Mouse (Mus musculus) embryonic facial prominence, embryonic 13.5 days (tissue): ENCODE data around the gene Gm11627. TPM values are rescaled to one million over a fixed set of nuclear protein-coding genes. Genes with fewer than 3 reads are reported as not detected.
"Not testable (repeated sequence)": the region's sequence is repeated elsewhere in the genome, so short reads cannot be mapped to it uniquely, and the experiment has no call there.

Experiments used
- ATAC-seq: fragments of 200-750 bp; cut with Nextera tagmentation; 2 replicates; pipeline ENCODE4 v1.8.0; 2017; ENCODE audit warnings: low read depth; ENCODE audit not compliant: insufficient number of reproducible peaks, insufficient read depth, low FRiP score, low TSS enrichment
- H3K27ac ChIP-seq: fragments of 300-500 bp; sonication (generic); 2 replicates; pipeline ENCODE4 v1.5.1; 2015; ENCODE audit warnings: moderate library complexity, mild to moderate bottlenecking, inconsistent platforms
- H3K27me3 ChIP-seq: fragments of 300-500 bp; sonication (generic); 2 replicates; pipeline ENCODE4 v1.6.1; 2015; ENCODE audit warnings: mild to moderate bottlenecking, inconsistent platforms
- H3K36me3 ChIP-seq: fragments of 300-500 bp; sonication (generic); 2 replicates; pipeline ENCODE4 v1.6.1; 2015; ENCODE audit warnings: mild to moderate bottlenecking, inconsistent platforms
- H3K4me1 ChIP-seq: fragments of 300-500 bp; sonication (generic); 2 replicates; pipeline ENCODE4 v1.6.1; 2015; ENCODE audit warnings: inconsistent platforms
- H3K4me2 ChIP-seq: fragments of 300-500 bp; sonication (generic); 2 replicates; pipeline ENCODE4 v1.6.1; 2015; ENCODE audit warnings: moderate library complexity, mild to moderate bottlenecking, inconsistent platforms
- H3K4me3 ChIP-seq: fragments of 300-500 bp; sonication (generic); 2 replicates; pipeline ENCODE4 v1.5.1; 2015; ENCODE audit warnings: mild to moderate bottlenecking, inconsistent platforms
- H3K9ac ChIP-seq: fragments of 300-500 bp; sonication (generic); 2 replicates; pipeline ENCODE4 v1.6.1; 2015; ENCODE audit warnings: mild to moderate bottlenecking, inconsistent platforms
- H3K9me3 ChIP-seq: fragments of 300-500 bp; sonication (generic); 2 replicates; pipeline ENCODE4 v1.6.1; 2016; ENCODE audit warnings: inconsistent platforms
- WGBS: fragments of 180-500 bp; shearing (Covaris S2); methylation state at CpG from one replicate; pipeline ENCODE4 v1.1.7; 2015; ENCODE audit warnings: mixed read lengths; 5-methylcytosine and 5-hydroxymethylcytosine counted together
- polyA plus RNA-seq: library from polyadenylated mRNA; unstranded; fragments of >200 nt; fragmentation: Nextera tagmentation; extraction: Ambion mirVana; gene quantifications from 2 replicates; pipeline ENCODE4 v1.2.1, GENCODE M21; 2015

The Gm11627 gene
- polyA plus RNA-seq, 1 experiment from 2014 or later = 17.0 TPM

DNA sequence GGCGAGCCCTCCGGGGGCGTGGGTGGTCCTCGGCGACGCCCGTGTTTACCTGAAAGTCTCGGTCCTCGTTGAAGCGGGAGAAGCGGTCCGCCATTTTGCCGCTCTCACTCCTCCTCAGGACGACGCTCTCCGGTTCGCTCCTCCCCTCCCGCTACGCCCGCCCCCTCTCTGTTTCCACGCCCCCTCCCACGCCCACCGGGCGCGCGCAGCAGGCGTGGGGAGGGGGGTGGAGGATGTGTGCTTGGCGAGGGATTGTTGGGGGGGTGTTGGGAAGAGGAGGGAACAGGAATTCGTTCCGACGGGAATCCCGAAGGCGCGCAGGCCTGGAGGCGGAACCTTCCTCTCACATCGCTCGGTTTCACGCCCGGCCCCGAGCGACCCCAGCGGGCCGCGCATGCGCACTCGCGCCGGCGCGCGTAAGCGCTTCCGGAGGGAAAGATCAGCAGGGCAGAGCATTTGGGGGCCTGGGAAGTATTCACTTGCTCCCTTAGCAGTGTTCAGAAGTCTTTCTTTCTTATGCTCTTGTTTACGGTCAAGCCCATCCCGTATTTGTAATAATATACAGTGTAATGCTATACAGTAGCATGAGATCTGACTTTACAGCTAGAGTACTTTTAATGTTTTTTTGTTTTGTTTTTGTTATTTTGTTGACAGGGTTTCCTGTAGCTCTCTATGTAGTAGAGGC is 23.1 kb downstream of the Gm11627 start, which contains the start of gene Gpatch8:
Gpatch8 (minus strand) TSS at position 362 of the 685 bp plus-strand sequence.
- peak within 1 kb of the TSS; percentile 100 for H3K4me3 ChIP-seq
- H3K27ac ChIP-seq = peak within 1 kb of the TSS; percentile 94
- peak within 1 kb of the TSS; percentile 99 for H3K9ac ChIP-seq
- no peaks in the 10 kb centered on the region for H3K27me3 ChIP-seq
- H3K36me3 ChIP-seq = peaks cover 5% of the 10 kb centered on the region; the same call in 1 of the 2 replicates
- under 1% methylated on average over 48 of the region's 55 CpGs for WGBS
- peak; percentile 97 for ATAC-seq
- peak within 1 kb of the TSS; percentile 64 for H3K4me2 ChIP-seq
- peaks cover 28% of the 10 kb centered on the region for H3K4me1 ChIP-seq
- no peaks in the 10 kb centered on the region for H3K9me3 ChIP-seq

DNA sequence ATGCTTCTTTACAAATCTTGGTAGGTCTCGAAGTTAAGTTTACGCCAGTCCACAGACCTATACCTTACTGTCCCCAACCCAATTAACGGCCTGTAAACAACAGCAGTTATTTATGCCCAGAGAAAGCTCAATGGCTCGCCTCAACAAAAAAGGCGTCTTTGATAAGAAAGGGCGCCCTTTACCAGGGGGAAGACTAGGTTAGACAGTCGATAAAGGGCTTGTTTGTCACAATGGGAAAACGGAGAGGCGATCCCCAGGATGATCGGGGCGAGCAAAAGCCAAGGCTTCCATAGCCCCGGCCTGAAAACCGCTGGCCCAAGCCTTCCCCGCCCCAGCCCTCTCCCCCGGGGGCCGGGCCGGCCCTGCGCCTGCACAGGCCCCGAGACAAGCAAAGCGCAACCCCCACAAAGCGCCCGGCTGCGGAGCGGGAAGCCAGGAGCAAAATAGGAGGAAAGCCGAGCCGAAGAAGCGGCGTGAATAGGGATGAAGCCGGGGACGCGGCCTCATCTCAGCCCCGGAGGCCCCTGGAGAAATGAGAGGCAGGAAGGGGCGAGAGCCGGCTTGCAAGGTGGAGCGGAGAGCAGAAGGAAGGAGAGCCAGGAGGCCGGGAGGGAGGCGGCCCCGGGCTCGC is 23.7 kb downstream of the Gm11627 start:
- no peak; the same call in 1 of the 2 replicates for ATAC-seq
- under 1% methylated on average over 39 of the region's 39 CpGs for WGBS
- Histone ChIP-seq H3K9ac (peak overlapping the region; percentile 99), H3K4me2 (peak overlapping the region; percentile 64), H3K9me3 (no peaks in the 10 kb centered on the region), H3K4me1 (peaks cover 30% of the 10 kb centered on the region), H3K27ac (peak overlapping the region; percentile 94), H3K27me3 (no peaks in the 10 kb centered on the region), H3K36me3 (peaks cover 9% of the 10 kb centered on the region; the same call in 1 of the 2 replicates), H3K4me3 (peak overlapping the region; percentile 100)

- Histone ChIP-seq H3K4me2 (no peak overlapping the region), H3K27me3 (no peaks in the 10 kb centered on the region), H3K27ac (no peak overlapping the region), H3K4me1 (peaks cover 35% of the 10 kb centered on the region), H3K4me3 (no peak overlapping the region), H3K36me3 (peaks cover 12% of the 10 kb centered on the region), H3K9me3 (no peaks in the 10 kb centered on the region), H3K9ac (no peak overlapping the region)
- ATAC-seq = no peak
- WGBS = 92% methylated on average over 3 of the region's 3 CpGs
Observed at GRCm38 (mm10) chr11:102552051-102552450, 27.2 kb downstream of the Gm11627 start.

GRCm38 (mm10) chr11:102551176-102551575 is 28.1 kb downstream of the Gm11627 start:
- Histone ChIP-seq H3K4me3 (no peak overlapping the region), H3K4me1 (peaks cover 32% of the 10 kb centered on the region), H3K9ac (0 out of 2 replicates have a peak overlapping the region, but pooled peaks have one; percentile 3), H3K36me3 (peaks cover 12% of the 10 kb centered on the region), H3K9me3 (no peaks in the 10 kb centered on the region), H3K27ac (no peak overlapping the region), H3K27me3 (no peaks in the 10 kb centered on the region), H3K4me2 (no peak overlapping the region)
- no peak for ATAC-seq

DNA sequence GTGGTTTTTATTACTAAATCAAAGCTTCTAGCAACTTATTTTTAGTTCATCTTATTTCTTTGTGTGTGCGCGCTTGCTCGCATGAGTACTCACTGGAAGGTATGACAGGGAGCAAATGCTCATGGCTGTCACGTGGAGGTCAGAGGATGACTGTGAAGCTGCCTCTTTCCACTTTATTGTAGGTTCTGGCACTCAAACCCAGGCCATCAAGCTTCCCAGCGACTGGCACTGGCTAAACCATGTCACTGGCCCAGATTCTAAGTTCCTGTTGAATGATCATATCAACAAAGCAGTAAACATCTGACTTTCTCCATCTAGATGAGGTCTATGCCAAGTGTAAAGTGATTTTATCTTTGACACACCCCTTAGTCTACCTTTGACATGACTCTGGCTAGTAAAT is 37.8 kb downstream of the Gm11627 start:
- no peak overlapping the region for H3K4me2 ChIP-seq
- no peak overlapping the region for H3K4me3 ChIP-seq
- H3K27me3 ChIP-seq = no peaks in the 10 kb centered on the region
- peaks cover 16% of the 10 kb centered on the region for H3K36me3 ChIP-seq
- H3K4me1 ChIP-seq = peaks cover 14% of the 10 kb centered on the region
- H3K9ac ChIP-seq = no peak overlapping the region
- 92% methylated on average over 5 of the region's 5 CpGs for whole genome bisulfite sequencing
- ATAC-seq = no peak
- no peak overlapping the region for H3K27ac ChIP-seq
- no peaks in the 10 kb centered on the region for H3K9me3 ChIP-seq

DNA sequence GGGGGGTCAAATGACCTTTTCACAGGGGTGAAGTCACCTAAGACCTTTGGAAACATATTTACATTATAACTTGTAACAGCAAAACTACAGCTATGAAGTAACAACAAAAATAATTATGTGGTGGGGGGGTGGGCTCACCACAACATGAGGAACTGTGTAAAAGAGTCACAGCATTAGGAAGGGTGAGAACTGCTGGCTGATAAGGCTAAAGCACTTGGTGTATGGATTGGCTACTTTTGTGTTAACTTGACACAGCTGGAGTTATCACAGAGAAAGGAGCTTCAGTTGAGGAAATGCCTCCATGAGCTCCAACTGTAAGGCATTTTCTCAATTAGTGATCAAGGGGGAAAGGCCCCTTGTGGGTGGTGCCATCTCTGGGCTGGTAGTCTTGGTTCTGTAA is 39.0 kb downstream of the Gm11627 start:
- Histone ChIP-seq H3K4me1 (peaks cover 14% of the 10 kb centered on the region), H3K36me3 (peaks cover 19% of the 10 kb centered on the region)
- not testable (repeated sequence) for H3K9ac ChIP-seq, H3K9me3 ChIP-seq, ATAC-seq, H3K27ac ChIP-seq, H3K4me2 ChIP-seq, H3K4me3 ChIP-seq, H3K27me3 ChIP-seq

DNA sequence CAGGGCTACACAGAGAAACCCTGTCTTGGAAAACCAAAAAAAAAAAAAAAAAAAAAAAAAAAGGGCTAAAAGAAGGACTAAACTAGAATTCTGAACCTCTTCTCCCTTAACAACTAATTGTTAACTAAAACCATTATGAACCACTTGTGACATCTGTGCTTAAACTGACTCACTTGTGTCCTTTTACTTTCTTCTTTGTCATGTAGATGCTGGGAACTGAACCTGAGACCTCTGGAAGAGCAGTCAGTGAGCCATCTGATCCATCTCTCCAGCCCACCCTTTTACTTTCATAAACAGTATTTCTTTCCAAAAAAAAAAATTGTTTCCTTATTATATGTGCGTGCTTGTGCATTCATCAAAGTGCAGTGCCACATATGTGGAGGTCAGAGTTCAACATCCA is 39.6 kb downstream of the Gm11627 start:
- no peak overlapping the region for H3K9ac ChIP-seq
- H3K36me3 ChIP-seq = peaks cover 19% of the 10 kb centered on the region
- no peak overlapping the region for H3K4me2 ChIP-seq
- H3K27ac ChIP-seq = no peak overlapping the region
- ATAC-seq = no peak
- H3K9me3 ChIP-seq = no peaks in the 10 kb centered on the region
- WGBS = 54% methylated on average over 1 of the region's 1 CpGs
- H3K27me3 ChIP-seq = no peaks in the 10 kb centered on the region
- no peak overlapping the region for H3K4me3 ChIP-seq
- H3K4me1 ChIP-seq = peaks cover 14% of the 10 kb centered on the region

DNA sequence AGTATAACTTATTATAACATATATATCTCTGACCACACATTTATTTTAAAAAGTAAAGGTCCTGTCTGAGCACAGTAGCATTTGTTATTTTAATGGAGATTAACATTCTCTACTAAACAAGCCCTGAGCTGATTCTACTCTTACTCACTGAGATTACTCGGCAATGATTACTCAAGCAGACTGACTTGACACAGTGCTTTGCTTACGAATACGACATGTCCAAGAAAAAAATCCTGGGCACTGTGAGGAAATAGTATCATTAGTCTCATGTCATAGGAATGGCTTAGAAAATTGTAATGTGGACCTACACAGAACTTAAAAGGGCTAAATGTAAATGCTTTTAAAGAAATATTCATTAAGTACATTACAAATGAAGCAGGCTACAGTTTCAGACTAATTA is 43.1 kb downstream of the Gm11627 start:
- Histone ChIP-seq H3K4me3 (no peak overlapping the region), H3K36me3 (peaks cover 16% of the 10 kb centered on the region), H3K27me3 (no peaks in the 10 kb centered on the region), H3K4me2 (no peak overlapping the region), H3K9me3 (no peaks in the 10 kb centered on the region), H3K27ac (no peak overlapping the region), H3K4me1 (peaks cover 6% of the 10 kb centered on the region), H3K9ac (no peak overlapping the region)
- ATAC-seq = no peak
- WGBS = 80% methylated on average over 3 of the region's 3 CpGs

DNA sequence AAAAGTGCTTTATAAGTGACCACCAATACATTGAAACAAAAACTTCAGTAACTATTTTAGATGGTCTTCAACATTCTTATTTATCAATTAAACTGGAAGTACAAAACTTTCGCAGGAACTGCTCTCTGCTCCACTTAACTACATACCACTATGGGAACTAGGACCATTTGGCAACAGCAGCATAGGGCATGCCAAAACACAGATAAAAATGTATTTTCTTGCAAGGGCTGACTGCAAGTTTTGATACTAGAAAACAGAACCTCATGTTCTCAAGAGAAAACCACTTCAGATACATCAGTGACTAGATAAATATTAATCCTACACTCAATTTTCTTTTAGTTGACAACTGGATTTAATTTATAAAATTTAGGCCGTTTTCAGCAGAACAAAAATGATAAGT is 45.2 kb downstream of the Gm11627 start:
- Histone ChIP-seq H3K9me3 (no peaks in the 10 kb centered on the region), H3K4me2 (no peak overlapping the region), H3K27me3 (no peaks in the 10 kb centered on the region), H3K9ac (no peak overlapping the region), H3K4me3 (no peak overlapping the region), H3K27ac (no peak overlapping the region), H3K4me1 (no peaks in the 10 kb centered on the region; the same call in 1 of the 2 replicates), H3K36me3 (peaks cover 14% of the 10 kb centered on the region)
- 82% methylated on average over 2 of the region's 2 CpGs for WGBS
- no peak for ATAC-seq

DNA sequence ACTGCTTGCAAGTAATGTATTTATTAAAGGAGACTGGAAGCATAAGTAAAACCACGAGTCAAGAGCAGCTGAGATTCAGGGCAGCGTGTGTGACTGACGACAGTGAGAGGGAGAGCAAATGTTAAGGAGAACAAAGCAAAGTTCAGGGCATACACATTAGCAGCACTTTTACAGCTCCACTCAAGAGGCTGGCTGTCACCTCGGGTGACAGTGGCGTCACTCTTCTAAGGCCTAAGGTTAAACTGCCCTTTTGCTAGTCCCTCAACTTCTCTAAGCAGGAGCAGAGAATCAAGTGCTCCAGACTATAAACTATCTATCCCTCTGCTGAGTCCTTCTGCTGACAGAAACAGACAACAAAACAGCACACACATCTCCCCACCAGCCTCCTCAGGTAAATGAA is 47.8 kb downstream of the Gm11627 start:
- no peak for ATAC-seq
- H3K27me3 ChIP-seq = no peaks in the 10 kb centered on the region
- H3K4me2 ChIP-seq = no peak overlapping the region
- peaks cover 8% of the 10 kb centered on the region; the same call in 1 of the 2 replicates for H3K36me3 ChIP-seq
- no peaks in the 10 kb centered on the region for H3K9me3 ChIP-seq
- H3K9ac ChIP-seq = no peak overlapping the region
- H3K27ac ChIP-seq = no peak overlapping the region
- no peak overlapping the region for H3K4me3 ChIP-seq
- peaks cover 6% of the 10 kb centered on the region; the same call in 1 of the 2 replicates for H3K4me1 ChIP-seq
- WGBS = 60% methylated on average over 5 of the region's 5 CpGs
